Comparison of ENCODE assay signal across 9 mouse cellular contexts in the genomic region with DNA sequence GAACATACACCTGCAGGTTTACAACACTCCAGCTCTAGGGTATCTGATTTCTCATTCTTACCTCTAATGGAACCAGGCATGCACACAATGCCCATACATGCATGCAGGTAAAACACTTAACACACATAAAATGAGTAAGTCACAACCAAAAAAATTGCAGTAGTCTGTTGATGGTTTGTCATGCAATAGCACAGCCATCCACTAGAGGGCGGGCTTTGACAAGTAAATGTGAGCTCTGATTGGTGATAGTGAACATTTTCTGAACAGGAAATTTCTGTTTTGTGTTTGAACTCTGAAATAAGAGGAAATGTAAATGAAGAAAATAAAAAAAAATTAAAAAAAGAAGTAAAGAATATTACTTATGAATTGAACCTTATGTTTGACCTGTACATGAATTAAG. TPM values are rescaled to one million over a fixed set of nuclear protein-coding genes. Genes with fewer than 3 reads are reported as not detected.
DNase-seq lines count a peak whose midpoint lies in the region; ATAC-seq and TF ChIP-seq lines count a peak whose summit lies in the region.
"Had no signal": no experiment of that assay in that cellular context is flagged by ENCODE, and none has a peak within 500 bp of the region (broad histone marks: within the 10 kb centered on the region; RNA-seq: fewer than 3 reads in every experiment).

No protein-coding gene starts in this region.

- no peaks in the 10 kb centered on the region for H3K27me3 ChIP-seq in kidney, adult 2 months (replicated peaks; ENCODE audit: control insufficient read depth, insufficient read depth, low read length)
- no peaks in the 10 kb centered on the region for H3K27me3 ChIP-seq in kidney, embryonic 15.5 days
- no peaks in the 10 kb centered on the region for H3K27me3 ChIP-seq in forebrain, embryonic 14.5 days (replicated peaks; ENCODE audit: control insufficient read depth, insufficient read depth, low read length)
- H3K27me3 ChIP-seq in limb, embryonic 14.5 days (ENCODE audit: control insufficient read depth, insufficient read depth, low read length): no peaks in the 10 kb centered on the region
- H3K27me3 ChIP-seq: embryonic facial prominence, embryonic 15.5 days had no signal

- no peak for TF ChIP-seq POLR2A in kidney, adult 2 months (IDR thresholded peaks at IDR 0.05; ENCODE audit: low read depth, low read length)
- TF ChIP-seq POLR2A in limb, embryonic 14.5 days (IDR thresholded peaks at IDR 0.05; ENCODE audit: borderline replicate concordance, extremely low read depth, insufficient read depth, insufficient read length): no peak

- no peak for ATAC-seq in kidney, embryonic 15.5 days (replicated peaks; ENCODE audit: low FRiP score)
- no peak for ATAC-seq in forebrain, embryonic 14.5 days
- ATAC-seq in inflammation-experienced regulatory T-cells, adult 6 months: peak; percentile 41
- no peak for ATAC-seq in limb, embryonic 14.5 days (ENCODE audit: low FRiP score, low read depth)

- TF ChIP-seq CTCF in kidney, adult 2 months (conservative IDR thresholded peaks at IDR 0.05; ENCODE audit: insufficient read depth, insufficient read length, low read depth, low read length): no peak

- no peak overlapping the region for H3K27ac ChIP-seq in kidney, adult 2 months (ENCODE audit: insufficient read depth, low read depth, low read length)
- H3K27ac ChIP-seq in kidney, embryonic 15.5 days: no peak overlapping the region
- H3K27ac ChIP-seq in forebrain, embryonic 14.5 days (ENCODE audit: low read depth, low read length): no peak overlapping the region
- no peak overlapping the region for H3K27ac ChIP-seq in limb, embryonic 14.5 days (replicated peaks; ENCODE audit: low read depth, low read length)
- H3K27ac ChIP-seq: embryonic facial prominence, embryonic 15.5 days had no signal

- no peaks in the 10 kb centered on the region for H3K36me3 ChIP-seq in kidney, adult 2 months (ENCODE audit: control insufficient read depth, insufficient read depth, low read length)
- H3K36me3 ChIP-seq in kidney, embryonic 15.5 days: no peaks in the 10 kb centered on the region
- H3K36me3 ChIP-seq in forebrain, embryonic 14.5 days (ENCODE audit: control insufficient read depth, insufficient read depth, low read length): no peaks in the 10 kb centered on the region
- no peaks in the 10 kb centered on the region for H3K36me3 ChIP-seq in limb, embryonic 14.5 days (ENCODE audit: control insufficient read depth, insufficient read depth, low read length)
- H3K36me3 ChIP-seq: embryonic facial prominence, embryonic 15.5 days had no signal

- no peak overlapping the region for H3K4me2 ChIP-seq in kidney, embryonic 15.5 days
- H3K4me2 ChIP-seq in forebrain, embryonic 14.5 days (ENCODE audit: low read length): no peak overlapping the region
- H3K4me2 ChIP-seq in limb, embryonic 14.5 days (replicated peaks; ENCODE audit: low read depth, low read length, severe bottlenecking): no peak overlapping the region
- H3K4me2 ChIP-seq: embryonic facial prominence, embryonic 15.5 days had no signal

- H3K4me1 ChIP-seq in kidney, adult 2 months (ENCODE audit: control insufficient read depth, insufficient read depth, low read length): no peaks in the 10 kb centered on the region
- H3K4me1 ChIP-seq in kidney, embryonic 15.5 days: no peaks in the 10 kb centered on the region
- H3K4me1 ChIP-seq in forebrain, embryonic 14.5 days (ENCODE audit: control insufficient read depth, insufficient read depth, low read length): no peaks in the 10 kb centered on the region
- no peaks in the 10 kb centered on the region for H3K4me1 ChIP-seq in limb, embryonic 14.5 days (ENCODE audit: control insufficient read depth, insufficient read depth, low read length)
- H3K4me1 ChIP-seq: embryonic facial prominence, embryonic 15.5 days had no signal

- 0% methylated on average over 1 of the region's 1 CpGs for WGBS in kidney, adult 2 months
- WGBS in kidney, embryonic 15.5 days: 0% methylated on average over 1 of the region's 1 CpGs
- 0% methylated on average over 1 of the region's 1 CpGs for WGBS in forebrain, embryonic 14.5 days
- WGBS in limb, embryonic 14.5 days: 0% methylated on average over 1 of the region's 1 CpGs

- H3K9me3 ChIP-seq in kidney, embryonic 15.5 days (replicated peaks): no peaks in the 10 kb centered on the region
- H3K9me3 ChIP-seq in forebrain, embryonic 14.5 days (replicated peaks; ENCODE audit: control insufficient read depth, low read length): no peaks in the 10 kb centered on the region
- no peaks in the 10 kb centered on the region for H3K9me3 ChIP-seq in limb, embryonic 14.5 days (ENCODE audit: control insufficient read depth, low read length)
- H3K9me3 ChIP-seq: embryonic facial prominence, embryonic 15.5 days had no signal

- H3K9ac ChIP-seq in kidney, embryonic 15.5 days: no peak overlapping the region
- H3K9ac ChIP-seq in forebrain, embryonic 14.5 days (ENCODE audit: low read length): no peak overlapping the region
- no peak overlapping the region for H3K9ac ChIP-seq in limb, embryonic 14.5 days (ENCODE audit: low read depth, low read length, severe bottlenecking)
- H3K9ac ChIP-seq: embryonic facial prominence, embryonic 15.5 days had no signal

- H3K4me3 ChIP-seq in kidney, adult 2 months (ENCODE audit: insufficient read depth, low read depth, low read length): no peak overlapping the region
- no peak overlapping the region for H3K4me3 ChIP-seq in kidney, embryonic 15.5 days (replicated peaks)
- H3K4me3 ChIP-seq in forebrain, embryonic 14.5 days (ENCODE audit: low read depth, low read length): no peak overlapping the region
- H3K4me3 ChIP-seq in limb, embryonic 14.5 days (replicated peaks; ENCODE audit: low read length): no peak overlapping the region
- H3K4me3 ChIP-seq: embryonic facial prominence, embryonic 15.5 days had no signal

- DNase-seq in kidney, adult 2 months: peak; percentile 52
- peak; percentile 49 for DNase-seq in c-Kit-negative CD71-positive TER-119-positive erythroid progenitor cells, embryonic 14.5 days (ENCODE audit: low read depth, low spot score)
- peak; percentile 82 for DNase-seq in forebrain, embryonic 14.5 days (ENCODE audit: low spot score)
- peak; percentile 69 for DNase-seq in limb, embryonic 14.5 days (ENCODE audit: low spot score)
- peak; percentile 32 for DNase-seq in ovary, postnatal 36 days (ENCODE audit: low spot score)
- DNase-seq in thymus, postnatal 25 days: peak; percentile 66

RNA-seq across cellular contexts. Expression of gene Cyp2c55, which starts 24.9 kb away (rescaled TPM):
- polyA plus RNA-seq in kidney, adult 2 months (2012; rRNA removed): 0.09 TPM in 1 of 2 replicates, not detected in the other
- 0.08 TPM in 1 of 2 replicates, not detected in the other for polyA plus RNA-seq in kidney, embryonic 15.5 days (2015; fragmentation: Nextera tagmentation; extraction: Ambion mirVana)
- polyA plus RNA-seq in forebrain, embryonic 14.5 days (2014; fragmentation: Nextera tagmentation; extraction: Ambion mirVana): not detected in 2 replicates
- not detected for polyA plus RNA-seq in inflammation-experienced regulatory T-cells, adult 6 months (2017; shearing (Covaris generic))
- polyA plus RNA-seq in limb, embryonic 14.5 days (2012; rRNA removed): 0.08 and 0.09 TPM in 2 replicates
- not detected in 2 replicates for polyA plus RNA-seq in limb, embryonic 14.5 days (2014; fragmentation: Nextera tagmentation; extraction: Ambion mirVana)
- polyA plus RNA-seq: embryonic facial prominence, embryonic 15.5 days had no signal

RNA-seq across cellular contexts. Expression of gene Hells, which starts 51.3 kb away (rescaled TPM):
- 0.12 and 0.34 TPM in 2 replicates for polyA plus RNA-seq in kidney, adult 2 months (2012; rRNA removed)
- 53.6 and 56.9 TPM in 2 replicates for polyA plus RNA-seq in kidney, embryonic 15.5 days (2015; fragmentation: Nextera tagmentation; extraction: Ambion mirVana)
- polyA plus RNA-seq in forebrain, embryonic 14.5 days (2014; fragmentation: Nextera tagmentation; extraction: Ambion mirVana): 25.4 and 27.8 TPM in 2 replicates
- 10 to 100 TPM; 15.6 to 92.7 (median 18.5) TPM for polyA plus RNA-seq in inflammation-experienced regulatory T-cells, adult 6 months (2017; shearing (Covaris generic))
- polyA plus RNA-seq in limb, embryonic 14.5 days (2012; rRNA removed): 18.5 and 23.3 TPM in 2 replicates
- polyA plus RNA-seq in limb, embryonic 14.5 days (2014; fragmentation: Nextera tagmentation; extraction: Ambion mirVana): 35.3 and 43.0 TPM in 2 replicates

Comparison
In these comparisons a context has a peak if more than half of its experiments do, and no peak if none do; other contexts are left out.
1. RNA of gene Hells, which starts 51.3 kb away (polyA plus RNA-seq): 53.6 to 56.9 TPM in kidney, embryonic 15.5 days, 18.5 to 43.0 TPM in limb, embryonic 14.5 days, 25.4 to 27.8 TPM in forebrain, embryonic 14.5 days and 15.6 to 92.7 TPM in inflammation-experienced regulatory T-cells, adult 6 months; 0.12 to 0.34 TPM in kidney, adult 2 months; every median in the first group is over 10 times any median in the second.
2. DNase-seq: peak in every context shown above with its lines; median percentile 82 in forebrain, embryonic 14.5 days; 69 in limb, embryonic 14.5 days; 66 in thymus, postnatal 25 days; 52 in kidney, adult 2 months; 49 in c-Kit-negative CD71-positive TER-119-positive erythroid progenitor cells, embryonic 14.5 days; 32 in ovary, postnatal 36 days.